Mouse (Mus musculus): Measurements from ENCODE around the gene Wdr11.

Gene Wdr11

DNA sequence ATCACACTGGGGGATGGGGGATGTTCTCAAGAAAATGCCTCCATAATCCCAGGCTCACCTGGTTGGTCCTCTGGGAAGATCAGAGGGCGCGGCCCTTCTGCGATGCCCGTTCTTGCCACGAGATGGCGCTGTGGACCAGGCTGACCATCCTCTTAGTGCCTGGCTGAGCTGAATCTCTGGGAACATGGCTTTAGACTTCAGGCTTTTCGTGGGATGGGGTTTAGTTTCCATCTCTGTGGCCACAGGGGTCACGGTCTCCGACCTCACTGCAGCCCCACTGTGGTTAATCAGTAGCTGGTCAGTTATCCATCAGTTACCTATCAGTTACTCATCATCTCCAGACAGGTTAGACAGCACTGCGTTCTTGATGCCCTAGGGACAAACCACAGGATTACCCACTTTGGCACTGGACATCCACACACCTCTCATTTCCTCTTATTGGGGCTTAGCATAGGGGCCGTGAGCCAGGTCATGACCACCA, 62.2 kb downstream of the Wdr11 start:
- peak; percentile 58 for DNase-seq

DNA sequence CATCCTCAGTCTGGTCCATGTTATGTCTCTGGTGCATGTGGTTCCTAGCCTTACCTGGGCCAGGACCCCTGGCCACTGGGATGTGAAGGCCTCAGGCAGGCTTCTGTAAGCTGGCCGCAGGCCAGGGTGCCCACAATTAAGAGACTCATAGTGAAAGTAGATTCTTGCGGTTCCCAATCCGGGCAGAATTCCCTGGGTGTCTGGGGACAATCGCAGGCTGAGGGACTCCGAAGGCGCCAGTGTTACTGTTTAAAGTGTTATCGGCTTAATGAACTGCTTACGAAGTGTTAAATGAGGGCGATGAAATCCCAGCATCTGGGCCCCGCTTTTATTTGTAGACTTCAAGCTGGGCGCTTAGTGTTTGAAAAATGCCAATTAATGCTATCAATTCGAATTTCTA, 63.3 kb downstream of the Wdr11 start:
- no peak for DNase-seq

DNA sequence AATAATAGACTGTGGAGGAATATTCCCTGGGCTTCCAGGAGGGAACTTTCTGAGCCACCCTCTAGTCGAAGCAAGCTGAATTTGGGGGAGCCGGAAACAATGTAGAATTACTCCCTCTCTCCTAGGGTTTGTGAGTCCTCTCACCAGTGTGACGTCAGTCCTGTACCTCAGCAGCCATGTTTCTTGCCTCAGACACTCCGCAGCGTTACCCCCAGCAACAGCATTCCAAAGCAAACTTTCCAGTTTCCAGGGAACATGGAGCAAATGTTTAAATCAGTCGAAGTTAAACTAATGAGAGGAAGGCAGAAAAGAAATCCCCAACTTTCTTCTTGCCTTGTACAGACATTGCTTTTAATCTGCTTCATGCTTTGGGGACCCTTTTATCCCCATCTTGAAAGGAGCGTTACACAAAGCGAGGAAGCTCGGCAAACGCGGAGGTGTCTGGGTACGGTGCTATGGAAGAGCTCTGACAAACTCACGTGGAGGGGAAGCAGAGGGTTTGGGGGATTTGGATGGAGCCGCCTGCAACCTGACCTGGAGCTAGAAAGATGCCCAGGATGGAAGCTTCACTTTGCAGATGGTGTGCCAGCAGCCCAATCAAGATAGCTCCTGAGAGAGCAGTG, 64.1 kb downstream of the Wdr11 start:
- DNase-seq: no peak

DNA sequence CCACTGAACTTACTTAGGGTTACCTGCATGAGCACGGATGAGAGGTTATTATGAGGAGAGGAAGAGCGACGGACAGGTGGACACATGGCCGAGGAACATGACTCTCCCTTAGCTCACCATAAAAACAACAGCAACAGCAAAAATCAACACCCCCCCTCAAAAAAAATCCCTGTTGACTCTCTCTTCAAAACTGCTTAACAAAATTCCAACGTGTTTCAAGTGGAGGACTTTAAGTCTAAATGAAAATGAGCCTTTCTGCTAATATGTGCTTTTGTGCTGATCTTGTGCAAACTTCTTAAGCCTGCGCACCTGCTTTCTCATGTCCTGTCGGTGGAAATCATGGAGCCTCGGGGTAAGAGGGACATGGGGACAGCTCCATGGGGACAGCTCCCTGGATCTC, 66.2 kb downstream of the Wdr11 start:
- DNase-seq: no peak

DNA sequence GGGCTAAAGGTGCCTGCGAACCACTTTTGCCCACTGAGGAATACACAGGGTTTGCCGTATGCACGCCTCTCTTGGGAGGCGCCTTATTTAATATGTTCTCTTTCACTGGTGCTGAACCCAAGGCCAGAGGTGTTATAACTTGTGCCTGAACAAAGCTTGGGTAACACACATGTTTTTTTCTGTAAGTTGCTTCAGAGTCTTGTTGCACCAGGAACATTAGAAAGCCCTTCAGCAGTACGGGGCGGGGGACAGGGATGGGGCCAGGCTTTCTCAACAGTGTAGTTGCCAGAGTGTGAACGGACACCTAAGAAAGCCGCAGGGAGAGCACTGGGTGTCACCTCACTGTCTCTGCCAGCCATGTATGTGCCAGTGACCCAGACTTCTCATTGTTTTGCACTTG, 68.1 kb downstream of the Wdr11 start:
- no peak for DNase-seq

DNA sequence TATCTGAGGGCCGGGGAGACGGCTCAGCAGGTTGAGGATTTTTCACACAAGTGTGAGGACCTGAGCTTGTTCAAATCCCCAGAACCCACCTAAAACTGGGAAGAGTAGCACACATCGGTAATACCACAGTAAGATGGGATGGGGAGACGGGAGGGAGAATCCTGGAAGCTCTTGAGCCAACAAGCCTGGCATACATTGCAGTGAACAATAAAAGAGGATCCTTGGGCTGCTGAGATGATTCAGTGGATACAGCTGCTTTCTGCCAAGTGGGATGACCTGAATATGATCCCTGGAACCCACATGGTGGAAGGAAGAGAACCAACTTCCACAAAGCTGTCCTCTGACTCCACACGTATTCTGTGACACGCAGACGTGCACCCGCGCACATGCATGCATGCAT, 68.9 kb downstream of the Wdr11 start:
- no peak for DNase-seq

DNA sequence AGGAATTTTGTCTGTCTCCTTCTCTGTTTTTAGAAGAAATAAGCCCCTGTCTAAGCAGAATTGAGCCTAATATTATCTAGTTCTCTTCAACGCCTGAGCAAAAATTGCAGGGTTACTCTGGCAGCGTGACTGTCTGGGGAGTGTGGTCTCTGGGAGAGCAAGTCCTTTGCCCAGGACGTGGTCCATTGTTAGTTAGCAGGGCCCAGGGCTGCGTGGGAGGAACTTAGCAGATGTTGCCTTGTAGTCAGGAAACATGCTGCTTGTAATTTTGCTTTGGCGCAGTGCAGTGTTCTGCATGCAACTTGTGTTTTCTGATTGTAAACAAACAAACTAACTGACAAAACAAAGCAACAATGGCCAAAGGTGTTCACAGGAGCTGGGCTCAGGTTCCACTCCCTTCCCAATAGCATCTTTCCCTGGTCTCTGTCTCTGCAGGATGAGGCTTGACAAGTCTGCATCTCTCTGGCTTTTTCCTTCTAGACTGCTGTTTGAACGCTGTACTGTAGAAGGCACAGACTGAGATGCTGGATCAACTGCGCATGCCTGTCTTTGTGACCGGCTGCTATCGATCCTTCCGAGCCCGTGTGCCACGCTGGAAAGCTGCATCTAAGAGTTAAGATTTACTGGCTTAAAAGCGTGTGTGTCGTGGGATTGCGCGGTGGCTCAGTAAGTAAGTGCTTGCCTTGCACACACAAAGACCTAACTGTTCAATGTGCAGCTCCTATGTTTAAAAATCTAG, 70.6 kb downstream of the Wdr11 start:
- DNase-seq: no peak

DNA sequence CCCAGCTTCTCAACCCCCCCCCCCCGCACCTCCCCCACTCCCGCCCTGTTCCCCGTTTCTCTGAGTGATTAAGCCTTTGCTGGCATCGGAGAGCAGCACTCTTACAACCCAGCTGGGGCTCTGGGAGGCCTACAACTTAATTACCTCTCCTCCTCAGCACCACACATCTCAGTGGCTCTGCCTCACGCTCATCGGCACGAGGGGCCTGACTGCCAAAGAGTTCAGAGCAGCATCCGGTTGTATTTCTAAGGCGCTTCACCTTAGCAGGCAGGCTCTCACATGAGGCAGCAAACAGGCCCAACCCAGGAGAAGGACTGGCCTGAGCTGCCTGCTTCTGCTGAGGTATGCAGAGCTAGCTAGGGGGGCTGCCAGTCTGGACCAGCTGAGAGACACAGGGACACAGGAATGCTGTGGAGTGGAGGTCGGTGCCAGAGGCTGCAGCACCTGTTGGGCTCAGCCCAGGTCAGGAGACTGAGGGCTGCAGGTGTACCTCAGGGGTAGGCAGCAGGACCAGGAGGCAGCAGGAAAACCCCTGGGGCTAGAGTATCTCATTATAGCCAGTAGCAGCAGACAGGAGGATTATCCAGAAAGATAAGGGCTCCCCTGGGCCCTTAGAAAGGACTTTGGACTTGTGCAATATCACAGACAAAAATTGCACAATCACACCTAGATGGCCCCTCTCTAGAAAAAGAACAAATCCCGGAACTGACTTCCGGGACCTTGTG, 72.3 kb downstream of the Wdr11 start:
- DNase-seq: no peak

DNA sequence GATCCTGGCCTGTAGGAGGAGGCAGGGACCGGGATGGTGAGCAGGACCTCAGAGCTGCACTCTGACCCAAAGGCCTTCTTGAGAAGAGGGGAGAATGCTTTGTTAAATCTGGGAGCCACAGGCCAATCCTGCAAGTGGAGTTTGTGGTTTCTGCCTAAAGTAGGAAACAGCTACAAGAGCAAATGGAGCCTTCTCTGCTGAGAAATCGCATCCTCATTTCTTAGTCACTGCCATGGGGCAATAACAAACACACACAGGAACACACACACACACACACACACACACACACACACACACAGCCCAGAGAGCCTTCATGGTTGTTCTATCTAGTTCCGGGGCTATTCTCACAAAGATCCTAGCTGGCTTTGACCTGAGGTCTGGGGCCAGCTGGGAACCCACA, 73.7 kb downstream of the Wdr11 start:
- no peak for DNase-seq

DNA sequence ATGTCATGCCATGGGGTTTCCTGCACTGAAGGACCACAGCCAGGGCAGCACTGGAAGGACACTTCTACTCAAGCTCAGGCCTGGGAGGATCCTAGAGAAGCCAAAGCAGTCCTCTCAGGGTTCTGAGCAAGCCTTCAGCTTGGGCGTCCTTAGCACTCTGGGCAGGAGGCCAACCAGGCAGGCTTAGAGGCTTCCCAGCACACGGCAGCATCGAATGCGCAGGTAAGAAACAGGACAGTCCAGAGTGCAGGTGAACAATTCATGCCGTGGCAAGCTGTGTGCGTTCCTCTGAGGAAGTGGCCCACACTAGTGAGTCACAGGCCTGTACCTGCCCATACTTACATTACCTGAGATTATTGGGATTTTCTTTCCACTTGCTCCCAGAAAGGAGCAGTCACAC, 74.3 kb downstream of the Wdr11 start:
- DNase-seq: no peak

DNA sequence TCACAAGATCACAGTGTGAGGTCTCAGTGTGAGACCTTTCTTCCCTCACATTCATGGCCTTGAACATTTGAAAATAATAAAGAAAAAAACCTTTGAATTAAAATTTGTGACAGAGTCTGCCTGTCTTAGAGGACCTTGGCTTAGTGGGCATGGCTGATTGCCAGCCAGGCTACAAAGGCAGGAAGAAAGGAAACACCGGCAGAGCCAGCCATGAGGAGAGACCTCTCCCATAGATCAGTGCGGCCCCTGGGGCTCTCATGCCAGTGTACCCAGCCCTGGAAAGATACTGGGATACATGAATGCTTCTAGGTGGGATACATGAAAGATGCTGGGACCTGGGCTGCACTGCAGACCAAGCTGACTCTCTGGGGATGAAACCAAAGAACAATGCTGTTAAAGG, 74.9 kb downstream of the Wdr11 start:
- DNase-seq: no peak

DNA sequence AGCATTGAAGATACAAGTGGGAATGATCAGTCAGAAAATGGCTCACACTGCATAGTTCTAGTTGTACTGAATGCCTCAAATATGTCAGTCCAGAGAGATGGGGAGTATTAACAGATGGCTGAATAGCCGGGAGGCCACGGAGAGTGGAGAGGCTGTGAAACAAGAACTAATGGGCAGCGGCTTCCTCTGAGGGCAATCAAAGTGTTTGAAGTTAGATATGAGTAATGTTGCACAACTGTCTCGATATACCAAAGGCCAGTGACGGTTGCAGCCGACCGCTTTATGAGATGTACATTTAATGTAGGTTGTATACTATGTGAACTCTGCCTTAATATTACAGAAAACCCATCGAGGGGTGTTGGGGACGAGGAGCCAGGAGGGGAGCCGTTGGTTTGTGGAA, 78.6 kb downstream of the Wdr11 start:
- DNase-seq: no peak

DNA sequence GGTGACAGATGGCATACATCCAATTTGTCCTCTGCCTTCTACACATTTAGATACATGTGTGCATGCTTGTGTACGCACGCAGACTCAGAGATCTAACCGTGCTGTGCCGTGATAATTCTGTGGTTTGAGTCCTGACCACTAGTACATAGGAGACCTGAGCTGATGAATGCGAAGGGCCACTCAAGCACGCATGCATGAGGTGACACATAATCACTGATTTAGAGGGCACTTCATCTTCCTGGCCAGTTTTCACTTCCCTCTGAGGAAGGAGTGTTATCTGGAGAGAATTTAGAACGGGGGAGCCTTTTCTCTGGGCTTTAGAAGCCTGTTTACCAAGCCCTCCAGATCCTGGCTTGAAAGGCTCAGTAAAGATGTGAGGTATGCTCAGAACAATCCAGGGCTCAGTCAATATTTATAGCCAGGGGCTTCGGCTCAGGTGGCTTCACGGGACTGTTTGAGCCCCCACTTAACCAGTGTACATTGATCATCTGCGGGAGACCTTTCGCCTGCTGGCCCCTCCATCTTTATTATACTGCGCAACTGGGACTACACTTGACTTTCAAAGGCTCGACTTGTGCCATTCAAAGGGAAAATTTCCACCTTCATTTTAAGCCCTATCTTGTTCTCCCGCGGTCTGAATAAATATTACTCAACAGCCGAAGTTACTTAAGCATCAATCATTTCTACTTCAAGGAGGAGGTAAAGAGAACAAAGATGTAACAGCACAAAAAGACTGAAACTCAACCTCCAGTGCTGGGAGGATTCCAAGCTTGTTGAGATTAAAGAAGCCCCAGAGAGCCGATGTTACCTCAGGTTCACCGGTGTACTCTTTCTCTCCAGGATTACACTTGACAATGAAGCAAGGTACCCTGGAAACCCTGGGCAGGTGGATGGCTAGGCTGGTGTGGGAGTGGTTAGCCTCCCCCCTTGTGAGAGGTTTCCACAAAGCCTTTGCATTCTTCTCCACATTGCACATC, 80.3 kb downstream of the Wdr11 start:
- DNase-seq: no peak

DNA sequence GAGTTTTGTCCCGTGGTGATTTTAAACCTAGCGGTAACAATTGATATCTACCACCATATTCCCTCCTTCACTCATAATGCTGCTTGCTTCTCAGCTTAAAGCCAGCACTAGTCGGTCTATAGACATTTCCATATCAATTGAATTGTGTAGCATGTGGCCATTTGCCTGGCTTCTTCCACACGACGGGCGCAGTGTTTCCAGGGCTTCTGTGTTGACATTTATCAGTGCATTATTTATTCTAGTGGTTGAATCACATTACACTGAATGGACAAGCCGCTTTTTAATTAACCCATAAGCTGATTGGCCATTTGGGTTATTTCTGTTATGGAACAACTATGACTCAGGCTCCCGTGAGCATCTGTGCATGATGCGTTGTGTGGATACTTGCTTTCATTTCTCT, 82.1 kb downstream of the Wdr11 start:
- no peak for DNase-seq

DNA sequence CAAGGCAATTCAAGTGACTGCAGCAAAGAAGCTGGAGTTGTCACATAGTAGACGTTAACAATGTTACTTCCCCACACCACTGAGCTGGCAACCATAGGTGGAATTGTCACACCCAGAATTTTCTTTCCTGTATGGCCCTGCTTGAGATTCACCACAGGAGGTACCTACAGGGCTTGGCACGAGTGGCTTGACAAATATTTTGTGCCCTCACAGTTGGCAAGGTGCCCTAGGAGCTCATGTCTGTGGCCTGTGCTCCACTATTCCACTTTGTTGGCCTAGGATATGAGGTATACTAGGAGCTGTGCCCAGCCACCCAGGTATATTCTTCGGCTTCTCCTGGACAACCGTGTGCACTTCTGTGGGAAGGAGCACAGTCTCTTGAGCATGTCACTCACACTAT, 82.9 kb downstream of the Wdr11 start:
- no peak for DNase-seq

DNA sequence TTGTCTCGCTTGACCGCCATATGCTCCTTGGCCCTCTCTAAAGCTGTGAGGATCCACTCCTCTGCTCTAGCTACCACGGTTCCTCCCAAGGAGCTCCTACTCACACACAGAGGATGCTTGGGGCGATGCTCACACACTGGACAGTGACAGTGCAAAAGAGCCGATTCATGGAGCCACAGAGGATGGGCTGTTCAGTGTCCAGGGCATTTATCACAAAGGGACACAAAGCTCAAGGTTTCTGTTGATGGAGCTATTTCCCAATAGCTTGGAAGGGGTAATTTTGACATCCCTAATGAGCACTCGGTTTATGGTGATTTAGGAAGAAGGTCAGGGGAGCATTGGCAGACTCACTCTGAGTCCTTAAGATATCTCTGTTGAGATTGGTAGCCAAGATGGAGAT, 84.2 kb downstream of the Wdr11 start:
- no peak for DNase-seq

DNA sequence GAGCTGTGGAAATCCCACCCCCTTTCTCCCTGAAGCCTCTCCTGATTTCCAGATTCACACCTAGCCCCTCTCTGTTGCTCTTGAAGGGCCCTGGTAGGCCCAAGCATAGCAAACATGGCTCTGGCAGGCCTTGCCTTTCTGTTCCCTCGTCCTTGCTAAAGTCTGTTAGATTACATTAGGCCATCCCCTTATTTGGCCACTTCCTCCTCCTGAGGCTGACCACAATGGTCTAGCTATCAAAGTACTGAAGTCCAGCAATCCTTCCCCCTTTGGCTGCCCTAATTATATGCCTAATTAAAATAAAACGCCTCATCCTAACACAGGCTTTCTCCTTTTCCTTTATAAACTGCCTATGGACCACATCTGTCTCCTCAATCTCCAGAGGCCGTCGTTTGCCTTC, 85.5 kb downstream of the Wdr11 start:
- DNase-seq: no peak

DNA sequence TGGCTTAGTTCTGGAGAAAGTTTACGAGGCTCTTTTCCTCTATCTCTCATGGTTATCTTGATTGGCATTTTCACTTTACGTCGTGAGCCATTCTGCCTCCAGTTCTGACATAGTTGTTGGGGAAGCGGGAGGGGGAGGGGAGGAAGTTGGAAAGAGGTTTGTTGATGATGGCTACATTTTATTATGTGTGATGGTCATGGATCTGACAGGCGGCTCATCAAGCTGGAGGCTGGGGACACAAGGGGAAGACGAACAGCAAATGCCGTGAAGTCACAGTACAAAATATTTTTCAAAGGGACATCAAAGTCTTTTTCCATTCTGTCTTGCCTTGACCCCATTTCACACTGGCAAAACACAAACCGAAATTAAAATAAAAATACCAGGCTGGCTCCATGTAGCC, 86.8 kb downstream of the Wdr11 start:
- DNase-seq: no peak

DNA sequence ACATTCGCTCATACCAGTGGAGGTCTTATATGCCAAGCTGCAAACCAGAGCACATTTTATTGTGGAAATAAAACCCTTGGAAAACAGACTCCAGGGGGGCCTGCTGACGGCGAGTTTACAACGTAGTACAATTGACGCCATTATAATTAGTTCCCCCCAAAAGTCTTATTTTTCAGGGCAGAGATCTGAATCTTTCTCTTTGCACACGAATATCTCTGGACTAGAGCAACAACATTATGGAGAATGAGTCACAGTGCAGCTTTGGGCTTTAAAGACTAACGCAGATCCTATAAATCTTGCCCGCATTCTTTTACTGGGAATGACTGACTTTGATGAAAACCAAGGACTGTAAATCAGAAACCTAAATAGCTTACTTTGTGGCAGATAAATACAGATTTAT, 87.3 kb downstream of the Wdr11 start:
- DNase-seq: no peak

DNA sequence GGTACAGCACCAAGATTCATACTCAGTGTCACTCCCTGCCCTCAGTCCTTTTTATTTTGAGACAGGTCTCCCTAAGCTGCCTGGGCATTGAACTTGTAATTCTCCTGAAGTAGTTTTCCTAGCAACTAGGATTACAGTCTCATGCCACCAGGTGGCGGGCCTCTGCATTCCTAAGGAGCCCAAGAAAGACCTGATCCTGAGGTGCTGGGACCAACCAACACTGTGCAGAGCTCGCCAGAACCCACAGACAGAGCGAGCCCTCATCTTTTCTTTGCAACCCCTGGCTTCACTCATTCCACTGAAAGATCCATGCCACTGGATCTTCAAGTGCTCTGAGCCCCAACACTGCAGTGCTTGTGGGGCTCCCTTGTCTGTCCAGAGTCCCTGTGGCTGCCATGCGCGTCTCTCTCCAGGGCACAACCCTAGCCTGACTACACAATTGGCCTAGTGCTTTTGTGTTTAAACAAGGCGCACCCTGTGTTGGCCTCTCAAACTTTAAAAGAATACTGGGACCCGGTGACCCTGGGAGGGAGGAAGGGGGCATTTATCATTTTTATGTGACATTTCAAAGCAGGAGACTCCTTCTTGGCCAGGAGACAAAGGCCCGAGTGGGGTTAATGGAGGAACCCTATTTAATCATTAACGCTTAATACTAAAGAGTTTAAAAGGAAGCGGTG, 89.0 kb downstream of the Wdr11 start:
- peak; percentile 7 for DNase-seq

DNA sequence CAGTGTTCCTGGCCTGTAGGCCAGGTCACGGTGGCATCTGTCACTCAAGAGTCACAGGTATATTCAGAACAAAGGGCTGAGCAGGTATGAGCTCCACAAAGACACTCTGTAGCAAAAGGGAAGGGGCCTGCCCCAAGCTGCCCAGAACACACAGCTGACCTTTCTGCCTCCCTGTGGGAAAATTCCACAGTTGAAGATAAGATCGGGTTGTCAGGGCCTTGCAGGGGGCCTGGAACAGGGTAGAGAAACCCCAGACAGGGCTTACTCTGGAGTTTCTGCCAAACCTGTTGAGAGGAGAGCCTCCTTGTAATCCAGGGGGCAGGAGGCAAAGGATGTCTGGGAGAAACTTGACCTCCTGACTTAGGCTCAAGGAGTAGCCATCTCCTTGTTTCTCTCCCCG, 90.9 kb downstream of the Wdr11 start:
- no peak for DNase-seq

DNA sequence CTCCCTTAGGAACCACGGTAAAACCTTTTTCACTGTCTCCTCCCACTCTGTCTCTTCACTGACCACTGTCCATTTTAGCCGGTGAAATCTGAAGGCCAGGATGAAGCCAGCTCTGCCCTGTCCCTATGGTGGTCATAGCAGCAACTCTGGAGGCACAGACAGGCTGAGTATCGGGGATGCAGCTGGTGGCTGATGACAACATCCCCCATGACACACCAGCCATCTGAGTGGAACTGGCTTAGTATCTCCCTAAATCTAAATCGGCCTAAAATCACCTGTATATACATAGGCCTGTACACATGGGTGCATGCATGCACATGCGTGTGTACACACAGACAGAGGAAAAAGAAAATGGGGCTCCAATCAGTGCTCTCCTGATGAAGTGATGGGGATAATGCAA, 93.7 kb downstream of the Wdr11 start:
- DNase-seq: no peak
